Mouse (Mus musculus) frontal cortex, postnatal 10 days (tissue): Measurements from ENCODE around the gene Arl6ip1.
"Not testable (repeated sequence)": the region's sequence is repeated elsewhere in the genome, so short reads cannot be mapped to it uniquely, and the experiment has no call there.

Source experiments
- DNase-seq, 2 experiments: peaks; one replicate each; pipeline ENCODE4 v3.0.0; 2022; ENCODE audit warnings: low spot score in 2 of 2, mixed read lengths in 1 of 2

Arl6ip1 gene

GRCm38 (mm10) chr7:118129430-118130041 is at the start of gene Arl6ip1:
Arl6ip1 (minus strand) TSS chr7:118129662.
- DNase-seq = peak; percentile 96

GRCm38 (mm10) chr7:118175821-118176355 is 46.4 kb upstream of the Arl6ip1 start:
- DNase-seq = no peak

- DNase-seq = not testable (repeated sequence)
Measured at GRCm38 (mm10) chr7:118170125-118170524, 40.7 kb upstream of the Arl6ip1 start.

GRCm38 (mm10) chr7:118163006-118163405 is 33.5 kb upstream of the Arl6ip1 start:
- no peak for DNase-seq

- no peak for DNase-seq
Measured at GRCm38 (mm10) chr7:118160121-118160520, 30.7 kb upstream of the Arl6ip1 start.

- DNase-seq = no peak
Measured at GRCm38 (mm10) chr7:118156461-118156860, 27.0 kb upstream of the Arl6ip1 start.

GRCm38 (mm10) chr7:118154150-118154549 is 24.7 kb upstream of the Arl6ip1 start:
- DNase-seq = no peak

- DNase-seq = no peak
Measured at GRCm38 (mm10) chr7:118143602-118144001, 14.1 kb upstream of the Arl6ip1 start.

GRCm38 (mm10) chr7:118143123-118143522 is 13.7 kb upstream of the Arl6ip1 start:
- no peak for DNase-seq

GRCm38 (mm10) chr7:118141271-118141670 is 11.8 kb upstream of the Arl6ip1 start:
- DNase-seq = no peak

GRCm38 (mm10) chr7:118135128-118135527 is 5.7 kb upstream of the Arl6ip1 start:
- DNase-seq = no peak

- no peak for DNase-seq
Measured at GRCm38 (mm10) chr7:118128925-118129429, 485 bp downstream of the Arl6ip1 start.

- DNase-seq = no peak
Measured at GRCm38 (mm10) chr7:118126219-118126875, 3.1 kb downstream of the Arl6ip1 start.

- no peak for DNase-seq
Measured at GRCm38 (mm10) chr7:118125736-118126135, 3.7 kb downstream of the Arl6ip1 start.

GRCm38 (mm10) chr7:118123512-118124411 is 5.7 kb downstream of the Arl6ip1 start:
- no peak for DNase-seq

GRCm38 (mm10) chr7:118122235-118122634 is 7.2 kb downstream of the Arl6ip1 start:
- no peak for DNase-seq

- DNase-seq = no peak
Measured at GRCm38 (mm10) chr7:118120654-118121053, 8.8 kb downstream of the Arl6ip1 start.

GRCm38 (mm10) chr7:118119946-118120345 is 9.5 kb downstream of the Arl6ip1 start:
- DNase-seq = no peak

- DNase-seq = no peak
Measured at GRCm38 (mm10) chr7:118119142-118119541, 10.3 kb downstream of the Arl6ip1 start.

- DNase-seq = no peak
Measured at GRCm38 (mm10) chr7:118118426-118118825, 11.0 kb downstream of the Arl6ip1 start.

- no peak for DNase-seq
Measured at GRCm38 (mm10) chr7:118117539-118118210, 11.8 kb downstream of the Arl6ip1 start.
